Mouse (Mus musculus): ENCODE measurements at regions not wholly inside any gene's neighbourhood (a gene's known extent, or its start where the extent isn't known, plus 50 kb on each side); places are given as distances from the start of the nearest gene placed in this dataset.
"Not testable (repeated sequence)": the region's sequence is repeated elsewhere in the genome, so short reads cannot be mapped to it uniquely, and the experiment has no call there.

- 66% methylated on average over 2 of the region's 2 CpGs for WGBS
- Histone ChIP-seq H3K9ac (no peak overlapping the region), H3K9me3 (no peaks in the 10 kb centered on the region), H3K27ac (no peak overlapping the region), H3K36me3 (no peaks in the 10 kb centered on the region), H3K4me2 (no peak overlapping the region), H3K27me3 (no peaks in the 10 kb centered on the region), H3K4me1 (replicated peaks) (no peaks in the 10 kb centered on the region), H3K4me3 (no peak overlapping the region)
- no peak for ATAC-seq (ENCODE audit: low FRiP score)
These were observed 229.4 kb upstream of the Synpr start for GRCm38 (mm10) chr14:13055198-13055597.

GRCm38 (mm10) chr14:13042536-13042935 lies 219.7 kb upstream of the Cadps start:
- H3K9me3 ChIP-seq; H3K27ac ChIP-seq; H3K4me1 ChIP-seq (replicated peaks); H3K9ac ChIP-seq; H3K36me3 ChIP-seq; H3K27me3 ChIP-seq; ATAC-seq (ENCODE audit: low FRiP score); H3K4me3 ChIP-seq; H3K4me2 ChIP-seq: not testable (repeated sequence)
- 53% methylated on average over 3 of the region's 3 CpGs for WGBS

GRCm38 (mm10) chr14:13041741-13042140 lies 218.9 kb upstream of the Cadps start:
- Histone ChIP-seq H3K27me3 (no peaks in the 10 kb centered on the region), H3K27ac (no peak overlapping the region), H3K4me1 (replicated peaks) (no peaks in the 10 kb centered on the region), H3K36me3 (no peaks in the 10 kb centered on the region), H3K9ac (no peak overlapping the region), H3K4me2 (no peak overlapping the region), H3K4me3 (no peak overlapping the region), H3K9me3 (no peaks in the 10 kb centered on the region)
- ATAC-seq (ENCODE audit: low FRiP score), result no peak
- 83% methylated on average over 1 of the region's 1 CpGs for WGBS

GRCm38 (mm10) chr14:13040176-13040575 lies 217.3 kb upstream of the Cadps start:
- H3K4me1 ChIP-seq (replicated peaks), result no peaks in the 10 kb centered on the region
- no peak overlapping the region for H3K9ac ChIP-seq
- no peaks in the 10 kb centered on the region for H3K27me3 ChIP-seq
- no peak overlapping the region for H3K27ac ChIP-seq
- WGBS, result 86% methylated on average over 2 of the region's 2 CpGs
- no peak overlapping the region for H3K4me2 ChIP-seq
- ATAC-seq (ENCODE audit: low FRiP score), result no peak
- H3K4me3 ChIP-seq, result no peak overlapping the region
- no peaks in the 10 kb centered on the region for H3K9me3 ChIP-seq
- H3K36me3 ChIP-seq, result no peaks in the 10 kb centered on the region

GRCm38 (mm10) chr14:13037426-13037825 lies 214.5 kb upstream of the Cadps start:
- Histone ChIP-seq H3K4me2 (no peak overlapping the region), H3K27ac (no peak overlapping the region), H3K4me1 (replicated peaks) (no peaks in the 10 kb centered on the region), H3K9me3 (no peaks in the 10 kb centered on the region), H3K36me3 (no peaks in the 10 kb centered on the region), H3K27me3 (no peaks in the 10 kb centered on the region), H3K9ac (no peak overlapping the region), H3K4me3 (no peak overlapping the region)
- no peak for ATAC-seq (ENCODE audit: low FRiP score)
- 91% methylated on average over 2 of the region's 2 CpGs for WGBS

GRCm38 (mm10) chr14:13029794-13030193 lies 206.9 kb upstream of the Cadps start:
- Histone ChIP-seq H3K27me3 (no peaks in the 10 kb centered on the region), H3K4me1 (replicated peaks) (no peaks in the 10 kb centered on the region), H3K9me3 (no peaks in the 10 kb centered on the region), H3K9ac (no peak overlapping the region), H3K4me3 (no peak overlapping the region), H3K27ac (no peak overlapping the region), H3K36me3 (no peaks in the 10 kb centered on the region), H3K4me2 (no peak overlapping the region)
- ATAC-seq (ENCODE audit: low FRiP score), result no peak
- WGBS, result 88% methylated on average over 2 of the region's 2 CpGs

- no peak for ATAC-seq (ENCODE audit: low FRiP score)
- Histone ChIP-seq H3K4me3 (no peak overlapping the region), H3K36me3 (no peaks in the 10 kb centered on the region), H3K4me2 (no peak overlapping the region), H3K27ac (no peak overlapping the region), H3K27me3 (no peaks in the 10 kb centered on the region), H3K9ac (no peak overlapping the region), H3K4me1 (replicated peaks) (no peaks in the 10 kb centered on the region), H3K9me3 (no peaks in the 10 kb centered on the region)
These were observed 199.9 kb upstream of the Cadps start for GRCm38 (mm10) chr14:13022744-13023143.

- no peaks in the 10 kb centered on the region for H3K36me3 ChIP-seq
- no peaks in the 10 kb centered on the region for H3K27me3 ChIP-seq
- ATAC-seq (ENCODE audit: low FRiP score), result no peak
- no peak overlapping the region for H3K9ac ChIP-seq
- H3K9me3 ChIP-seq, result no peaks in the 10 kb centered on the region
- no peak overlapping the region for H3K4me2 ChIP-seq
- H3K27ac ChIP-seq, result no peak overlapping the region
- H3K4me3 ChIP-seq, result no peak overlapping the region
- 74% methylated on average over 3 of the region's 3 CpGs for WGBS
- no peaks in the 10 kb centered on the region for H3K4me1 ChIP-seq (replicated peaks)
These were observed 188.2 kb upstream of the Cadps start for GRCm38 (mm10) chr14:13011099-13011498.

- Histone ChIP-seq H3K4me2 (no peak overlapping the region), H3K9me3 (no peaks in the 10 kb centered on the region), H3K27ac (no peak overlapping the region), H3K36me3 (no peaks in the 10 kb centered on the region), H3K27me3 (no peaks in the 10 kb centered on the region), H3K4me3 (no peak overlapping the region), H3K9ac (no peak overlapping the region), H3K4me1 (replicated peaks) (no peaks in the 10 kb centered on the region)
- WGBS, result 94% methylated on average over 1 of the region's 1 CpGs
- no peak for ATAC-seq (ENCODE audit: low FRiP score)
These were observed 178.3 kb upstream of the Cadps start for GRCm38 (mm10) chr14:13000997-13001699.

GRCm38 (mm10) chr14:12979416-12979815 lies 156.5 kb upstream of the Cadps start:
- Histone ChIP-seq H3K36me3 (no peaks in the 10 kb centered on the region), H3K4me2 (no peak overlapping the region), H3K9ac (no peak overlapping the region), H3K27me3 (no peaks in the 10 kb centered on the region), H3K27ac (no peak overlapping the region), H3K4me1 (replicated peaks) (no peaks in the 10 kb centered on the region), H3K9me3 (no peaks in the 10 kb centered on the region), H3K4me3 (no peak overlapping the region)
- ATAC-seq (ENCODE audit: low FRiP score), result no peak

- no peaks in the 10 kb centered on the region for H3K4me1 ChIP-seq (replicated peaks)
- H3K9me3 ChIP-seq, result no peaks in the 10 kb centered on the region
- 16% methylated on average over 1 of the region's 1 CpGs for WGBS
- H3K36me3 ChIP-seq, result no peaks in the 10 kb centered on the region
- no peak overlapping the region for H3K9ac ChIP-seq
- H3K27ac ChIP-seq, result no peak overlapping the region
- no peak for ATAC-seq (ENCODE audit: low FRiP score)
- H3K4me2 ChIP-seq, result no peak overlapping the region
- H3K27me3 ChIP-seq, result no peaks in the 10 kb centered on the region
- H3K4me3 ChIP-seq, result no peak overlapping the region
These were observed 143.6 kb upstream of the Cadps start for GRCm38 (mm10) chr14:12966441-12966840.

- not testable (repeated sequence) for H3K4me3 ChIP-seq; H3K36me3 ChIP-seq; H3K27ac ChIP-seq; ATAC-seq (ENCODE audit: low FRiP score); H3K27me3 ChIP-seq; H3K9me3 ChIP-seq; H3K4me2 ChIP-seq; H3K9ac ChIP-seq; H3K4me1 ChIP-seq (replicated peaks)
- WGBS, result 70% methylated on average over 2 of the region's 2 CpGs
These were observed 135.0 kb upstream of the Cadps start for GRCm38 (mm10) chr14:12957896-12958295.

- no peak for ATAC-seq (ENCODE audit: low FRiP score)
- H3K4me2 ChIP-seq, result no peak overlapping the region
- no peaks in the 10 kb centered on the region for H3K27me3 ChIP-seq
- no peak overlapping the region for H3K4me3 ChIP-seq
- H3K9ac ChIP-seq, result no peak overlapping the region
- H3K4me1 ChIP-seq (replicated peaks), result no peaks in the 10 kb centered on the region
- no peak overlapping the region for H3K27ac ChIP-seq
- H3K9me3 ChIP-seq, result no peaks in the 10 kb centered on the region
- no peaks in the 10 kb centered on the region for H3K36me3 ChIP-seq
- WGBS, result 85% methylated on average over 1 of the region's 1 CpGs
These were observed 128.0 kb upstream of the Cadps start for GRCm38 (mm10) chr14:12950922-12951321.
